Mouse (Mus musculus) E14TG2a.4 (cell line): ENCODE data around the gene Lmntd1.

ENCODE experiments used
- CTCF ChIP-seq: conservative IDR thresholded peaks from 2 replicates; pipeline ENCODE4 v1.5.1; 2014; ENCODE audit warnings: low read length
- NANOG ChIP-seq: IDR thresholded peaks from 2 replicates; pipeline ENCODE4 v1.6.1; 2014; ENCODE audit warnings: borderline replicate concordance, low read length, mixed read lengths

- TF ChIP-seq CTCF (no peak), NANOG (no peak)
These were observed 289.0 kb downstream of the Lmntd1 start for GRCm38 (mm10) chr6:145325095-145325494.
